Mouse (Mus musculus) cerebellum, postnatal 14 days (tissue): ENCODE data around the gene Fxyd7.

Experiments used
- DNase-seq, 2 experiments: peaks; one replicate each; pipeline ENCODE4 v3.0.0; 2021; ENCODE audit warnings: mixed read lengths in 2 of 2

Fxyd7 gene

DNA sequence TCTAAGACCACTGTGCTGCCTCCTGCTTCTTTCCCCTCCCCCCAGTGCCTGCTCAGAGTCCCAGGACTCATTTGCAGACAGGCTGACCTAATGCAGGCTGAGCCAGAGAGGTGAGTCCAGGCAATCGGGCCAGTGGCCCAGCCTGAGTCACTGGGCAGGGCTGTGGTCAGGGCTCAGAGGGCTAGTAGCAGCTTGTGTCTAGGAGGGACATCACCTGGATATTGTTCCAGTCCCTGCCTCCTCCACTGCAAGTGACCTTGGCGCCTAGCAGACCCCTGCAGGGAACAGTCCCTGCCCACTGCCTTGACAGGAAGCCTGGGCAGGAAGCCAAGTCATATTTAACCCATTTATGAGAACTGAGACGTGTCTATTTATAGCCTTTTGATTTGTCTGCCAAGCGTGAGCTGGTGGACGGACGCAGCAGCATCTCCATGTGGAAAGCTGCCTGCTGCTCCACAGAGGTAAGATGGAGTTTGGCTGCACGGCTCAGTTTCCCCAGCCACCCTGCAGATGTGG, 50.7 kb downstream of the Fxyd7 start:
- DNase-seq = peak; percentile 87 to 90

DNA sequence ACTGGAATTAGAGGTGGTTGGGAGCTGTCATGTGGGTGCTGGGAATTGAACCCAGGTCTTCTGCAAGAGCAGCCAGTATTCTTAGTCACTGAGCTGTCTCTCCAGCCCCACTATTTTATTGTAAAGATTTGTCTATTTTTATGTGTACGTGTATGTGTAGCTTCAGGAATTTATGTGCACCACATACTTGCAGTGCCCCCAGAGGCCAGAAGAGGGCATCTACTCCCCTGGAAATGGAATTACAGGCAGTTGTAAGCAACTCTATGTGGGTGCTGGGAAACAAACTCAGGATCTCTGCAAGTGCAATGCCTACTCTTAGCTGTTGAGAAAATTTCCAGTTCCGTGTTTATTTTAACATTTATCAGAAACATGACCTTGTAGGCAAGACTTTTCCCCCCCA, 54.8 kb downstream of the Fxyd7 start:
- no peak for DNase-seq

DNA sequence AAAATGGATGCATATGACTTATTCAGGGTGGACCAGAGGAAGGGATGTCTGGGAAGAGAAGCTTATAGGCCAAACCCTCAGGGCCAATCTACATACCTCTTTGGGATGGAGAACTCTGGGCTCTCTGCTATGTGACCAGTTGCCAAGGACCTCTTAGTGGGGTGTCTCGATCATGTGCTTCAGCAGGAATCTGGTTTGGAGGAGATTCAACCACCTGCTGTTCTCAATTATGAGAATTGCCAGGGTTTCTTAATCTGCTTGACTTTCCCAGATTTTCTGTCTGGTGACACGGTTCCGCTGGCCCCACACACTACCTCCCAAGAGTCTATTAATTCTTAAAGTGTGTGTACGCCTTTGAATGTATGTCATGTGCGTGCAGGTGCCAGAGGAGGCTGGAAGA, 57.3 kb downstream of the Fxyd7 start:
- DNase-seq = peak; percentile 54 to 63
